Mouse (Mus musculus) spleen, adult 2 months (tissue): ENCODE data around the gene Polm.

Experiments
- CTCF ChIP-seq: fragments of 200-500 bp; IDR thresholded peaks from 2 replicates; pipeline ENCODE4 v1.5.1; 2011; ENCODE audit warnings: mild to moderate bottlenecking, inconsistent platforms; ENCODE audit not compliant: insufficient read depth, insufficient read length, insufficient replicate concordance; ENCODE audit errors: extremely low read depth
- POLR2A ChIP-seq: fragments of 200-500 bp; IDR thresholded peaks from 2 replicates; pipeline ENCODE4 v1.6.1; 2011; ENCODE audit warnings: low read depth, low read length, inconsistent platforms

GRCm38 (mm10) chr11:5850452-5850851 is 12.6 kb upstream of the Polm start:
- TF ChIP-seq CTCF (no peak), POLR2A (no peak)
